Mouse (Mus musculus) limb, embryonic 13.5 days (tissue): ENCODE data around the gene Ranbp1. TPM values are rescaled to one million over a fixed set of nuclear protein-coding genes. Genes with fewer than 3 reads are reported as not detected.

Experiments used
- ATAC-seq: fragments of 200-750 bp; cut with Nextera tagmentation; 2 replicates; pipeline ENCODE4 v1.8.0; 2017; ENCODE audit warnings: low read depth, moderate number of reproducible peaks, moderate TSS enrichment; ENCODE audit not compliant: low FRiP score
- H3K27ac ChIP-seq: fragments of 300-500 bp; sonication (generic); 2 replicates; pipeline ENCODE4 v1.5.1; 2015; ENCODE audit warnings: inconsistent platforms, mild to moderate bottlenecking, moderate library complexity
- H3K27me3 ChIP-seq: fragments of 300-500 bp; sonication (generic); 2 replicates; pipeline ENCODE4 v1.6.1; 2015; ENCODE audit warnings: mild to moderate bottlenecking, inconsistent platforms
- H3K36me3 ChIP-seq: fragments of 300-500 bp; sonication (generic); 2 replicates; pipeline ENCODE4 v1.6.1; 2015; ENCODE audit warnings: inconsistent platforms, mild to moderate bottlenecking, moderate library complexity
- H3K4me1 ChIP-seq: fragments of 300-500 bp; sonication (generic); 2 replicates; pipeline ENCODE4 v1.6.1; 2015; ENCODE audit warnings: inconsistent platforms
- H3K4me2 ChIP-seq: fragments of 300-500 bp; sonication (generic); replicated peaks from 2 replicates; pipeline ENCODE4 v1.6.1; 2015; ENCODE audit warnings: inconsistent platforms, mild to moderate bottlenecking, moderate library complexity
- H3K4me3 ChIP-seq: fragments of 300-500 bp; sonication (generic); 2 replicates; pipeline ENCODE4 v1.5.1; 2015; ENCODE audit warnings: moderate library complexity, mild to moderate bottlenecking, inconsistent platforms
- H3K9ac ChIP-seq: fragments of 300-500 bp; sonication (generic); 2 replicates; pipeline ENCODE4 v1.6.1; 2015; ENCODE audit warnings: mild to moderate bottlenecking, inconsistent platforms
- H3K9me3 ChIP-seq: fragments of 300-500 bp; sonication (generic); 2 replicates; pipeline ENCODE4 v1.6.1; 2016; ENCODE audit warnings: inconsistent platforms
- WGBS: fragments of 180-500 bp; shearing (Covaris S2); methylation state at CpG from one replicate; pipeline ENCODE4 v1.1.7; 2015; 5-methylcytosine and 5-hydroxymethylcytosine counted together
- polyA plus RNA-seq: library from polyadenylated mRNA; unstranded; fragments of >200 nt; fragmentation: Nextera tagmentation; extraction: Ambion mirVana; gene quantifications from 2 replicates; pipeline ENCODE4 v1.2.1, GENCODE M21; 2015

Ranbp1 gene
- polyA plus RNA-seq, 1 experiment from 2014 or later = 645 TPM

GRCm38 (mm10) chr16:18233451-18233850 is 15.1 kb downstream of the Ranbp1 start:
- Histone ChIP-seq H3K27me3 (no peaks in the 10 kb centered on the region), H3K4me1 (peaks cover 48% of the 10 kb centered on the region), H3K9ac (peak overlapping the region; percentile 25; the same call in 1 of the 2 replicates), H3K4me2 (peak overlapping the region; percentile 93), H3K36me3 (peaks cover 12% of the 10 kb centered on the region), H3K9me3 (no peaks in the 10 kb centered on the region), H3K27ac (no peak overlapping the region), H3K4me3 (peak overlapping the region; percentile 70)
- ATAC-seq = no peak
- WGBS = 52% methylated on average over 1 of the region's 1 CpGs

GRCm38 (mm10) chr16:18231451-18231850 is 17.1 kb downstream of the Ranbp1 start:
- ATAC-seq = no peak
- Histone ChIP-seq H3K27ac (no peak overlapping the region), H3K27me3 (no peaks in the 10 kb centered on the region), H3K4me1 (peaks cover 47% of the 10 kb centered on the region), H3K4me3 (no peak overlapping the region), H3K9ac (peak overlapping the region; percentile 35; the same call in 1 of the 2 replicates), H3K9me3 (no peaks in the 10 kb centered on the region), H3K4me2 (no peak overlapping the region), H3K36me3 (peaks cover 23% of the 10 kb centered on the region)
- WGBS = 61% methylated on average over 4 of the region's 4 CpGs

- WGBS = 87% methylated on average over 3 of the region's 3 CpGs
- Histone ChIP-seq H3K27me3 (no peaks in the 10 kb centered on the region), H3K4me2 (no peak overlapping the region), H3K4me1 (peaks cover 43% of the 10 kb centered on the region), H3K9me3 (no peaks in the 10 kb centered on the region), H3K27ac (no peak overlapping the region), H3K9ac (no peak overlapping the region; the same call in 1 of the 2 replicates), H3K4me3 (no peak overlapping the region), H3K36me3 (peaks cover 27% of the 10 kb centered on the region)
- no peak for ATAC-seq
Measured at GRCm38 (mm10) chr16:18231047-18231446, 17.5 kb downstream of the Ranbp1 start.

GRCm38 (mm10) chr16:18230617-18231016 is 17.9 kb downstream of the Ranbp1 start:
- Histone ChIP-seq H3K4me3 (no peak overlapping the region), H3K36me3 (peaks cover 32% of the 10 kb centered on the region), H3K27me3 (no peaks in the 10 kb centered on the region), H3K4me2 (no peak overlapping the region), H3K27ac (no peak overlapping the region), H3K4me1 (peaks cover 39% of the 10 kb centered on the region), H3K9me3 (no peaks in the 10 kb centered on the region), H3K9ac (no peak overlapping the region)
- no peak for ATAC-seq
- 90% methylated on average over 6 of the region's 6 CpGs for whole genome bisulfite sequencing

GRCm38 (mm10) chr16:18229622-18230021 is 18.9 kb downstream of the Ranbp1 start:
- H3K27me3 ChIP-seq = no peaks in the 10 kb centered on the region
- H3K9ac ChIP-seq = no peak overlapping the region; the same call in 1 of the 2 replicates
- H3K36me3 ChIP-seq = peaks cover 42% of the 10 kb centered on the region
- WGBS = 58% methylated on average over 11 of the region's 11 CpGs
- no peak overlapping the region for H3K4me3 ChIP-seq
- peak overlapping the region; percentile 16; the same call in 1 of the 2 replicates for H3K4me2 ChIP-seq
- H3K9me3 ChIP-seq = no peaks in the 10 kb centered on the region
- no peak for ATAC-seq
- peak overlapping the region; percentile 33; the same call in 1 of the 2 replicates for H3K27ac ChIP-seq
- H3K4me1 ChIP-seq = peaks cover 37% of the 10 kb centered on the region

- no peak overlapping the region for H3K27ac ChIP-seq
- H3K4me1 ChIP-seq = peaks cover 30% of the 10 kb centered on the region
- H3K36me3 ChIP-seq = peaks cover 49% of the 10 kb centered on the region
- ATAC-seq = no peak
- H3K4me3 ChIP-seq = no peak overlapping the region
- 89% methylated on average over 4 of the region's 4 CpGs for WGBS
- no peaks in the 10 kb centered on the region for H3K9me3 ChIP-seq
- H3K4me2 ChIP-seq = no peak overlapping the region
- no peak overlapping the region for H3K9ac ChIP-seq
- no peaks in the 10 kb centered on the region for H3K27me3 ChIP-seq
Measured at GRCm38 (mm10) chr16:18228856-18229255, 19.7 kb downstream of the Ranbp1 start.

- no peak for ATAC-seq
- no peak overlapping the region for H3K27ac ChIP-seq
- H3K36me3 ChIP-seq = peaks cover 58% of the 10 kb centered on the region
- H3K4me3 ChIP-seq = no peak overlapping the region
- H3K27me3 ChIP-seq = no peaks in the 10 kb centered on the region
- no peak overlapping the region for H3K9ac ChIP-seq
- H3K9me3 ChIP-seq = no peaks in the 10 kb centered on the region
- WGBS = 96% methylated on average over 20 of the region's 20 CpGs
- H3K4me2 ChIP-seq = no peak overlapping the region
- peaks cover 21% of the 10 kb centered on the region for H3K4me1 ChIP-seq
Measured at GRCm38 (mm10) chr16:18227897-18228422, 20.6 kb downstream of the Ranbp1 start.

GRCm38 (mm10) chr16:18227187-18227586 is 21.3 kb downstream of the Ranbp1 start:
- H3K9me3 ChIP-seq = no peaks in the 10 kb centered on the region
- no peak overlapping the region for H3K4me2 ChIP-seq
- no peaks in the 10 kb centered on the region for H3K27me3 ChIP-seq
- H3K36me3 ChIP-seq = peaks cover 66% of the 10 kb centered on the region
- 91% methylated on average over 13 of the region's 13 CpGs for WGBS
- H3K9ac ChIP-seq = no peak overlapping the region
- no peak for ATAC-seq
- H3K27ac ChIP-seq = no peak overlapping the region
- H3K4me3 ChIP-seq = no peak overlapping the region
- peaks cover 21% of the 10 kb centered on the region for H3K4me1 ChIP-seq

- Histone ChIP-seq H3K4me3 (no peak overlapping the region), H3K27ac (no peak overlapping the region), H3K9me3 (no peaks in the 10 kb centered on the region), H3K4me1 (peaks cover 27% of the 10 kb centered on the region), H3K27me3 (no peaks in the 10 kb centered on the region), H3K36me3 (peaks cover 61% of the 10 kb centered on the region), H3K9ac (no peak overlapping the region), H3K4me2 (no peak overlapping the region)
- WGBS = 87% methylated on average over 11 of the region's 11 CpGs
- no peak for ATAC-seq
Measured at GRCm38 (mm10) chr16:18222188-18222587, 26.3 kb downstream of the Ranbp1 start.

- H3K36me3 ChIP-seq = peaks cover 54% of the 10 kb centered on the region
- peaks cover 27% of the 10 kb centered on the region for H3K4me1 ChIP-seq
- H3K27ac ChIP-seq = no peak overlapping the region
- 81% methylated on average over 11 of the region's 11 CpGs for WGBS
- H3K9me3 ChIP-seq = no peaks in the 10 kb centered on the region
- no peak overlapping the region for H3K4me3 ChIP-seq
- no peak overlapping the region for H3K4me2 ChIP-seq
- H3K9ac ChIP-seq = no peak overlapping the region
- no peaks in the 10 kb centered on the region for H3K27me3 ChIP-seq
- ATAC-seq = no peak
Measured at GRCm38 (mm10) chr16:18221543-18221898, 27.0 kb downstream of the Ranbp1 start.

GRCm38 (mm10) chr16:18220856-18221542 is 27.5 kb downstream of the Ranbp1 start:
- H3K9ac ChIP-seq = no peak overlapping the region
- ATAC-seq = no peak
- H3K4me2 ChIP-seq = no peak overlapping the region
- WGBS = 88% methylated on average over 6 of the region's 6 CpGs
- no peaks in the 10 kb centered on the region for H3K9me3 ChIP-seq
- H3K36me3 ChIP-seq = peaks cover 49% of the 10 kb centered on the region
- H3K27ac ChIP-seq = no peak overlapping the region
- peaks cover 27% of the 10 kb centered on the region for H3K4me1 ChIP-seq
- H3K27me3 ChIP-seq = no peaks in the 10 kb centered on the region
- no peak overlapping the region for H3K4me3 ChIP-seq

GRCm38 (mm10) chr16:18220001-18220400 is 28.5 kb downstream of the Ranbp1 start:
- peak overlapping the region; percentile 66; the same call in 1 of the 2 replicates for H3K27ac ChIP-seq
- no peaks in the 10 kb centered on the region for H3K9me3 ChIP-seq
- H3K4me1 ChIP-seq = peaks cover 27% of the 10 kb centered on the region
- H3K27me3 ChIP-seq = no peaks in the 10 kb centered on the region
- H3K4me3 ChIP-seq = no peak overlapping the region
- peak; percentile 83 for ATAC-seq
- H3K36me3 ChIP-seq = peaks cover 39% of the 10 kb centered on the region
- no peak overlapping the region for H3K9ac ChIP-seq
- WGBS = 40% methylated on average over 8 of the region's 8 CpGs
- H3K4me2 ChIP-seq = no peak overlapping the region
